Mouse (Mus musculus) megakaryocyte, embryonic 14.5 days (primary cell): ENCODE measurements around the gene Dis3l2.

Source experiments
- FLI1 ChIP-seq: IDR thresholded peaks from 2 replicates; pipeline ENCODE4 v1.6.1; 2012; ENCODE audit warnings: low read length, inconsistent platforms, mixed read lengths
- GATA1 ChIP-seq: IDR thresholded peaks from 3 replicates; pipeline ENCODE4 v1.6.1; 2012; ENCODE audit warnings: mixed read lengths, low read length, inconsistent platforms, borderline replicate concordance

GRCm38 (mm10) chr1:87051369-87051768 is 347.8 kb downstream of the Dis3l2 start:
- TF ChIP-seq GATA1 = no peak
- no peak for TF ChIP-seq FLI1
